Mouse (Mus musculus): Measurements from ENCODE around the gene Atp5f1.
A peak's percentile ranks its signal among the peaks of the same experiment; 100 is the strongest.
"Not testable (repeated sequence)": the region's sequence is repeated elsewhere in the genome, so short reads cannot be mapped to it uniquely, and the experiment has no call there.

Atp5f1 gene

GRCm38 (mm10) chr3:105959999-105960398 is at the start of gene Atp5f1:
TSS of gene Atp5f1 (minus strand) at chr3:105960099.
- no peak for DNase-seq

GRCm38 (mm10) chr3:106003360-106003759 is 43.5 kb upstream of the Atp5f1 start:
- not testable (repeated sequence) for DNase-seq

GRCm38 (mm10) chr3:106001416-106002370 is 41.8 kb upstream of the Atp5f1 start:
- peak; percentile 12 to 30 for DNase-seq

GRCm38 (mm10) chr3:106000707-106001375 is 40.9 kb upstream of the Atp5f1 start:
- DNase-seq: no peak

GRCm38 (mm10) chr3:105994730-105995129 is 34.8 kb upstream of the Atp5f1 start:
- DNase-seq: no peak

- no peak for DNase-seq
These were observed 31.9 kb upstream of the Atp5f1 start for GRCm38 (mm10) chr3:105991653-105992283.

DNA sequence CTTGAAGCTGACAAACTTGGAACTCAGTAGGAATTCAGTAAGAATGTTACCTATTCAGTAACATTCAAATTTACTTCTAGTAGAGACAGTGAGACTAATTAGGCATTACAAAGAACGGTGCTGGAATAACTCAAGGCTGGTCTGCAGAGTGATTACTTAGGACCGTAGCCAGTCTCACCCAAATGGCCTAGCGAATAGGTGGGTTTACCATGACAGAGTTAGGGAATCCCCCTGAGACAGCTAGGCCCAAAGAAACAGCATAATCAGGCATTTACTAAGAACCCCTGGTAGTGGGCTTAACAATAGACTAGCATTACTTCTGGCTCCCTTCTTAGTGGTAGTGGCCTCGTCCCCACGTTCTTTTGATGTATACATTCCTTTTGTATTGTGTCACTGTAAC is 29.7 kb upstream of the Atp5f1 start:
- not testable (repeated sequence) for DNase-seq

DNA sequence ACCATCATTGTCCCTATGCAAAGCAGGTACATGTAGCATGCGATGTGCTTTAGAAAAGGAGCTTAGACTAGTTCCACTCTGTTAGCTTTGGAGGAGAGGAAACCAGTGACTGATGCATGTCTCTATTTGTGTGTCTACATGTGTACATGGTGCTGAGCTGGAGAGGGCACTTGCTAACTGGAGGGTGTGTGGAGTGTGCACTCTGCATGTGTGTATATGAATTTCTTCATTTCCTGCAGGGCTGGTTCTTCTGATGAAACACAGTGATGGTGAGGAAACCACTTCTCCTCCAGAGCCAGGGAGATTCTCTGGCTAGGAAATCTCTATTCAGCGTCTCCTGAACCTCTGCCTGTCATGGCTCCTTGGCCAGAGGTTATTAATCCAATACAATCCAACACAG is 14.3 kb upstream of the Atp5f1 start:
- no peak for DNase-seq

- no peak for DNase-seq
These were observed 13.5 kb upstream of the Atp5f1 start, which contains the start of gene Ovgp1 for GRCm38 (mm10) chr3:105973411-105973810. TSS of gene Ovgp1 (plus strand) at chr3:105973711.

- DNase-seq: no peak
These were observed 12.0 kb upstream of the Atp5f1 start for GRCm38 (mm10) chr3:105971831-105972446.

DNA sequence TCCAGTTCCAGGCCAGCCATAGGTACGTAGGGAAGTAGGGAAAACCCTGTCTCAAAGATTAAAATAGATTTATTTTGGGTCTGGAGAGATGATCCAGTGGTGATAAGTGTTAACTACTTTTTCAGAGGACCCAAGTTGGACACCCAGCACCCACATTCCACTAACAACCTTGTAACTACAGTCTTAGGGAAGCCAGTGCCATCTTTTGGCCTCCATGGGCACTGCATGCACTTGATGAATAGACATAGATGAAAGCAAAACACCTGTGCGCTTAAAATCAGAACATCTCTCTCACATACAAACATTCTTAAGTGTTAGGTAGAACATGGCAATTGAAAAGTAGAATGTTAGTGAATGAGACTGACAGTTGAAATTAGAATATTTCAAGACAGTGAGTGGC is 801 bp upstream of the Atp5f1 start:
- peak in 1 of 2 experiments; percentile 9 for DNase-seq

- DNase-seq: no peak
These were observed 314 bp downstream of the Atp5f1 start for GRCm38 (mm10) chr3:105959585-105959984.

DNA sequence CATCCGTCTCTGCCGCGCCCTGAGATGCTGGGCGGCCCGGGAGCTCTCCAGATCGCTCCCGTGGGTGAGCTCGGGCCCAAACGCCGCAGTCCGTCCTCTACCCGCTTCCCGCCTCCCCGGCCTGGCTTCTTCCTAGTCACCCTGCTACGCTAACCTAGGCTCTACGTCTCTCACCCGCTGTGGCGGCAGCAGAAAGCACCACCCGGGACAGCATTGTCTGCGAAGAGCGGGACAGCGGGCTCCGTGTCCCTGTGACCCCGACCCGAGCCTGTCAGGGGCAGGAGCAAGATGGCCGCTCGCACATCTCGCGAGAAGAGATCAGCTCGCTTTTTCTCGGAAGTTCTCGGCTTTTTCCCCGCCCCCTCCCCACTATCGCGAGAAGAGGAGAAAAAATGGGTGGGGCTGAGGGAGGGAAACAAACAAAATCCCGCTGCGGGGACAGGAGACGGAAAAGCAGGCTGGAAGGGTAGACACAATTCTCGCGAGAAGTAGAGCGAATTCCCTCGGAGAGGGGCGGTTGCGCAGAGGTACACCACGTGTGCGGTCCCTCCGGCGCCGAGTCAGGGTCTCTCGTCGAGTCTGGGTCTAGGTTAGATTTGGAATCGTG is 822 bp downstream of the Atp5f1 start, which contains the start of gene Wdr77:
TSS of gene Wdr77 (plus strand) at position 396 of the 607 bp plus-strand sequence.
- DNase-seq: peak; percentile 87 to 94

DNA sequence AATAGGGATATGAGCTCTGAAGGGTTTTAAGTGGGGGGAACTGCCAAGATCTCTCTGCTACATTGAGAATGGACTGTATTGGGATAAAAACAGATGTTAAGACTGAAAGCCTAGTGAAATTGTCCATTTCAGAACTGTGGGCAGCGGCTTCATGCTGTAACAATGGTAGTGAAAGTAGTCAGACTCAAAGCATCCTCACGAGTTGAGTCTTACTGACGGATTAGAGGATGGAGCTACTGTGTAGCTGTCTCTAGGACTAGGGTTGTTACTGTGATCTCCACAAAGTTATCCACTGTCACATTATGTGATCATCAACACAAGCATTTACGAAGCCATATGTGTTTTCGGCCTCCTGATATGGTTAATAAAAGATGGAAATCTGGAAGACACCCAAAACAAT is 1.7 kb downstream of the Atp5f1 start:
- no peak for DNase-seq

DNA sequence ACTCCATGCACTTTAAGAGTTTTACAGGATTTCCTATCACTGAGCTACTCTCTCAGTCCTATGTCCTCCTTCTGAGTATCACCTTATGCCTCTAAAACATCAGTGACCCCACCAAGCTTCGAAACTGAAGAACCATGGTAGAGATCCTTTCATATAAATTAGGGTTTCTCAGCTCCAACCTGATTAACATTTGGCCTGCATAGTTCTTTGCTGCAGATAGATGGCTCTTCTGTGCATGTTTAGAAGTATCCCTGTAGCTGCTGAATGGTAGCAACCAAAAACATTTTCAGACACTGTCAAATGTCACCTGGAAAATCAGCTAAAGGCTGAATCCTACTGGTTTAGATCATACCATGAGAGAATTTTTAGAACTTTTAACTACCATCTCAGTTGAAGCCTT is 2.7 kb downstream of the Atp5f1 start:
- DNase-seq: no peak

- no peak for DNase-seq
These were observed 8.6 kb downstream of the Atp5f1 start for GRCm38 (mm10) chr3:105951348-105951747.

DNA sequence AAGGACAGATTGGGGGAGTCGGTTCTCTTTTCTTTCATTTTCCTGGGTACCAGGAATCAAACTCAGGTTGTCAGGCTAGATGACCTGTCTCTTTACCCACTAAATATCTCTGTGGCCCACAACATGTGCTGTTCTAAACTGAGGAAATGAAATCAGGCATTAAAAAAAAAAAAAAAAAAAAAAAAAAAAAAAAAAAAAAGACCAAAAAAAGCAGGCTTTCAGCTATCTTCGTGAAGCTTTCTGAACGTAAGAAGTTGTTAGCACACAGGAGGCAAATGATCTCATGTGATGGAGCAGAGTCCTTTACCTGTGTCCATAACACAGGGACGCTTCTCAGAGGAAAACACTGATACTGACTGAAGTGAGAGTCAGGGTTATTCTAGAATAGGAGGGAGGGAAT is 23.8 kb downstream of the Atp5f1 start:
- DNase-seq: no peak

DNA sequence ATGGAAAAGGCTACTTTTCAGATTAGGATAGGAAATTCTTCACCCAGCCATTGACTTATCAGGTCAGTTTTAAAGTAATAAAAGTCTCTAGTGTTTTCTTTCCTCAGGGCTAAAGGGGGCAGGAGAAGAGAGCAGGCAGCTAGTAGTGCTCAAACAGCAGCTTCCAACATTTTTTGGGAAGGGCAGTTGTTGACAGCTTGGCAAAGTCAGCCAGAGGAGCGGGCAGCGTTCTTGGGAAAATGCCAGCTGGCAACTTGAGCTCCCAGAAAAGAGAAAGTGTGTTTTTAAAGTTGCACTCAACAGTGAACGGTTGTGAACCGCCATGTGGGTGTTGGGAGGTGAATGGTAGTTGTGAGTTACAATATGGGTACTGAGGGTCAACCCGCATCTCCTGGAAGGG is 24.9 kb downstream of the Atp5f1 start:
- DNase-seq: no peak

GRCm38 (mm10) chr3:105933926-105934325 is 26.0 kb downstream of the Atp5f1 start:
- no peak for DNase-seq

- no peak for DNase-seq
These were observed 27.4 kb downstream of the Atp5f1 start, which contains the start of gene I830077J02Rik for GRCm38 (mm10) chr3:105932240-105933071. TSS of gene I830077J02Rik (minus strand) at chr3:105932664.

GRCm38 (mm10) chr3:105931095-105931494 is 28.8 kb downstream of the Atp5f1 start:
- DNase-seq: no peak
